Mouse (Mus musculus) adrenal gland, adult 18-20 months (tissue): ENCODE results near the gene Mrpl14. TPM values are rescaled to one million over a fixed set of nuclear protein-coding genes. Genes with fewer than 3 reads are reported as not detected.

Source experiments
- DNase-seq, 2 experiments: peaks; one replicate each; pipeline ENCODE4 v3.0.0; 2021 to 2022; ENCODE audit warnings: low spot score in 2 of 2
- total RNA-seq, 2 experiments: library from RNA; stranded (reverse); gene quantifications; 1 replicate in 1 of 2; 2 replicates in 1 of 2; pipeline ENCODE4 v1.2.3; 2021

Gene Mrpl14
- total RNA-seq, 2 experiments from 2014 or later, result 104 to 109 TPM

GRCm38 (mm10) chr17:45746755-45747154, 60.6 kb downstream of the Mrpl14 start:
- no peak for DNase-seq

DNA sequence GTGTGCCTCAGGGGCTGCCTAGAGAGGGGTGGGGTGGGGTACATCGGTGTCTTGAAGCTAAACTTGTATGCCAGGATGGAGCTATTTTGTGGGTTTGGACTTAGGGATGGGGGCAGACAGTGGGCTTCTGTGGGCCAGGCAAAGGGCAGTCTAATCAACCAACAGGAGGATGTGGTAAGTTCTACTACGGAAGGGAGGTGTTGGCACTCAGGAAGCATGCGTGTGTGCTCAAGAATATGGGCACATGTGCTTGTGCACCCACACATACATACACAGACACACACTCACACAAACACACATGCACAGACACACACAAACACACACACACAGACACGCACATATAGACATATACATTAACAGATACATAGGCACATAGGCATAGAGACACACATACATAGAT, 61.2 kb downstream of the Mrpl14 start:
- no peak for DNase-seq

Other genes starting within 250 kb of the Mrpl14 start
- not detected for gene Spats1, start 210.9 kb upstream of the Mrpl14 start, total RNA-seq
- gene Aars2, start 179.5 kb upstream of the Mrpl14 start, total RNA-seq, result 10 to 100 TPM; 15.8 to 17.3 TPM
- not detected for gene Tcte1, start 162.9 kb upstream of the Mrpl14 start, total RNA-seq
- under 1 TPM in 1 of 2 experiments, not detected in 1; 0.06 TPM for gene Tmem151b, start 136.6 kb upstream of the Mrpl14 start, total RNA-seq
- gene Nfkbie, start 130.6 kb upstream of the Mrpl14 start, total RNA-seq, result 1 to 10 TPM; 2.7 to 3.5 TPM
- 10 to 100 TPM; 28.1 to 44.2 TPM for gene Slc35b2, start 122.4 kb upstream of the Mrpl14 start, total RNA-seq
- 1,000 to 10,000 TPM; 2,801 to 2,860 TPM for gene Hsp90ab1, start 113.1 kb upstream of the Mrpl14 start, total RNA-seq
- 100 to 1,000 TPM; 121 to 161 TPM for gene Slc29a1, start 86.7 kb upstream of the Mrpl14 start, total RNA-seq
- gene Mymx, start 84.2 kb upstream of the Mrpl14 start, total RNA-seq, result not detected
- under 1 TPM; 0.19 to 0.40 TPM for gene Capn11, start 27.0 kb upstream of the Mrpl14 start, total RNA-seq
- 10 to 100 TPM; 41.0 to 41.4 TPM for gene Tmem63b, start 583 bp downstream of the Mrpl14 start, total RNA-seq
- not detected for gene 1600014C23Rik, start 47.5 kb downstream of the Mrpl14 start, total RNA-seq